Mouse (Mus musculus) large intestine, adult 2 months (tissue): ENCODE measurements at regions not wholly inside any gene's neighbourhood (a gene's known extent, or its start where the extent isn't known, plus 50 kb on each side); places are given as distances from the start of the nearest gene placed in this dataset.
"Not testable (repeated sequence)": the region's sequence is repeated elsewhere in the genome, so short reads cannot be mapped to it uniquely, and the experiment has no call there.

Source experiments
- DNase-seq: peaks from one replicate; pipeline ENCODE4 v3.0.0-alpha.2; 2012; ENCODE audit warnings: low read depth, low spot score
- WGBS: fragments of 180-500 bp; shearing (Covaris S2); methylation state at CpG from one replicate; pipeline ENCODE4 v1.1.7; 2018; 5-methylcytosine and 5-hydroxymethylcytosine counted together

DNA sequence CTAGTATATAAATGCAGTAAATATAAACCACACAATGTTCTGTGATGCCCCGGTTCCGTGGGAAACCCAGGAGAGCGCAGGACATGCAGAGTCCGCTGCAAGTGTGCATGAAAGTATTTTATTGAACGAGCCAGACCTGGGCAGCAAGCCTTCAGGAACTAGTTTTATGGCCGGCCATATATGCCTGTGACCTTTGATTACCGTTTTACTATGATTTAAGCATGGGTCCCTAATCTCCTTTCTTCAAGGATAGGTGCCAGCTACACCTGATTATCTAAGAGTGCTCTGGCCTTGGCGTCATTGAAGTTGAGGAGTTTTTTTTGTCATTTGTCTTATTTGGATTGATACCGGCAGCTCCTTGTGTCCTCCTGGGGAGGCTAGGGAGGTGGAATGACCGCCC lies 730.9 kb upstream of the Ins1 start:
- WGBS: 22% methylated on average over 10 of the region's 10 CpGs

GRCm38 (mm10) chr19:51534401-51534800 lies 729.7 kb upstream of the Ins1 start:
- 81% methylated on average over 3 of the region's 3 CpGs for WGBS
- no peak for DNase-seq

More for the DNA sequence above, 730.9 kb upstream of the Ins1 start:
- peak; percentile 8 for DNase-seq

- WGBS: 89% methylated on average over 2 of the region's 2 CpGs
- DNase-seq: not testable (repeated sequence)
Measured at GRCm38 (mm10) chr19:51552040-51552439, 712.1 kb upstream of the Ins1 start.

- 62% methylated on average over 1 of the region's 1 CpGs for WGBS
- no peak for DNase-seq
Measured at GRCm38 (mm10) chr19:51568101-51568500, 696.0 kb upstream of the Ins1 start.
